25 mouse cellular contexts compared by ENCODE assay signal in genomic region chr9:7261667-7262066, GRCm38 (mm10). TPM values are rescaled to one million over a fixed set of nuclear protein-coding genes. Genes with fewer than 3 reads are reported as not detected.
DNase-seq lines count a peak whose midpoint lies in the region; ATAC-seq and TF ChIP-seq lines count a peak whose summit lies in the region.
"Had no signal": no experiment of that assay in that cellular context is flagged by ENCODE, and none has a peak within 500 bp of the region (broad histone marks: within the 10 kb centered on the region; RNA-seq: fewer than 3 reads in every experiment).

No protein-coding gene starts in this region.

- TF ChIP-seq RAD21 in CH12.LX (IDR thresholded peaks at IDR 0.05; ENCODE audit: low read depth, low read length), result no peak

- dilution Hi-C loops in CH12.LX (cut with MboI; ENCODE audit: extremely low pct_ligation_motif_present, extremely low pct_unique_long_range_greater_than_20kb, low sequenced_read_pairs), result no loop called here

- no peak overlapping the region for H3K4me3 ChIP-seq in CH12.LX (replicated peaks in 1 of 3; ENCODE audit: low read depth in 2 of 3, low read length in 2 of 3, poor library complexity in 1 of 3)
- no peak overlapping the region for H3K4me3 ChIP-seq in intestine, embryonic 16.5 days (ENCODE audit: low read length)
- no peak overlapping the region for H3K4me3 ChIP-seq in lung, adult 2 months (replicated peaks; ENCODE audit: extremely low read depth, low read depth, low read length)
- H3K4me3 ChIP-seq: embryonic facial prominence, embryonic 13.5 days; embryonic facial prominence, embryonic 15.5 days; erythroblast, embryonic 14.5 days; forebrain, embryonic 13.5 days; forebrain, embryonic 15.5 days had no signal

- no peaks in the 10 kb centered on the region for H3K9me3 ChIP-seq in CH12.LX (replicated peaks; ENCODE audit: low read length)
- H3K9me3 ChIP-seq in intestine, embryonic 16.5 days (ENCODE audit: control insufficient read depth, low read length), result no peaks in the 10 kb centered on the region
- H3K9me3 ChIP-seq: embryonic facial prominence, embryonic 13.5 days; embryonic facial prominence, embryonic 15.5 days; forebrain, embryonic 13.5 days; forebrain, embryonic 15.5 days; G1E had no signal

- WGBS in intestine, embryonic 16.5 days, result 82% methylated on average over 1 of the region's 1 CpGs
- WGBS in lung, adult 2 months, result 80% methylated on average over 1 of the region's 1 CpGs

- no peaks in the 10 kb centered on the region for H3K36me3 ChIP-seq in CH12.LX (replicated peaks in 1 of 2; ENCODE audit: control insufficient read depth in 1 of 2, insufficient read depth in 1 of 2, low read length in 1 of 2)
- H3K36me3 ChIP-seq in intestine, embryonic 16.5 days (ENCODE audit: control insufficient read depth, insufficient read depth, low read length), result no peaks in the 10 kb centered on the region
- H3K36me3 ChIP-seq: embryonic facial prominence, embryonic 13.5 days; embryonic facial prominence, embryonic 15.5 days; forebrain, embryonic 15.5 days; G1E had no signal

- intact Hi-C loops in left cerebral cortex, postnatal 25 days (cut with DNase I), result no loop called here

- no peaks in the 10 kb centered on the region for H3K79me2 ChIP-seq in CH12.LX (replicated peaks; ENCODE audit: control insufficient read depth, extremely low read depth, insufficient read depth, poor library complexity, severe bottlenecking)

- no peak overlapping the region for H3K4me2 ChIP-seq in CH12.LX (ENCODE audit: insufficient read depth, low read depth, poor library complexity, severe bottlenecking)
- H3K4me2 ChIP-seq in intestine, embryonic 16.5 days (ENCODE audit: low read depth, low read length), result no peak overlapping the region
- H3K4me2 ChIP-seq: embryonic facial prominence, embryonic 13.5 days; embryonic facial prominence, embryonic 15.5 days; forebrain, embryonic 13.5 days; forebrain, embryonic 15.5 days had no signal

- H3K27me3 ChIP-seq in CH12.LX (replicated peaks), result no peaks in the 10 kb centered on the region
- H3K27me3 ChIP-seq in intestine, embryonic 16.5 days (replicated peaks; ENCODE audit: control insufficient read depth, insufficient read depth, low read length), result no peaks in the 10 kb centered on the region
- H3K27me3 ChIP-seq: embryonic facial prominence, embryonic 13.5 days; embryonic facial prominence, embryonic 15.5 days; forebrain, embryonic 13.5 days; forebrain, embryonic 15.5 days had no signal

- TF ChIP-seq CTCF in CH12.LX (conservative IDR thresholded peaks at IDR 0.05 in 1 of 2, IDR thresholded peaks at IDR 0.05 in 1 of 2; ENCODE audit: low read depth in 2 of 2, low read length in 2 of 2), result no peak
- TF ChIP-seq CTCF in lung, adult 2 months (IDR thresholded peaks at IDR 0.05; ENCODE audit: insufficient read depth, low read length), result no peak

- peak; percentile 48; the same call in 1 of the 2 replicates for TF ChIP-seq EP300 in CH12.LX (IDR thresholded peaks at IDR 0.05; ENCODE audit: low read length)

- in situ Hi-C loops in CH12.LX (cut with MboI; ENCODE audit: low pct_ligation_motif_present, low pct_unique_long_range_greater_than_20kb, low sequenced_read_pairs), result no loop called here

- H3K9ac ChIP-seq in CH12.LX (ENCODE audit: insufficient read depth, low read depth), result no peak overlapping the region
- no peak overlapping the region for H3K9ac ChIP-seq in intestine, embryonic 16.5 days (ENCODE audit: low read depth, low read length)
- H3K9ac ChIP-seq: embryonic facial prominence, embryonic 13.5 days; embryonic facial prominence, embryonic 15.5 days; forebrain, embryonic 13.5 days; forebrain, embryonic 15.5 days; forebrain, postnatal 0 days had no signal

- no peak overlapping the region for H3K27ac ChIP-seq in CH12.LX (ENCODE audit: insufficient read depth, low read depth)
- H3K27ac ChIP-seq in intestine, embryonic 16.5 days (ENCODE audit: low read length), result no peak overlapping the region
- H3K27ac ChIP-seq: embryonic facial prominence, embryonic 13.5 days; embryonic facial prominence, embryonic 15.5 days; forebrain, embryonic 13.5 days; forebrain, embryonic 15.5 days had no signal

- no peak for TF ChIP-seq POLR2A in CH12.LX (IDR thresholded peaks at IDR 0.05; ENCODE audit: low read depth, low read length)
- TF ChIP-seq POLR2A in lung, adult 2 months (IDR thresholded peaks at IDR 0.05; ENCODE audit: borderline replicate concordance, extremely low read depth, low read depth, low read length), result no peak

- peaks cover 4 to 8% of the 10 kb centered on the region in 2 experiments; a peak in 1 of 4 replicates for H3K4me1 ChIP-seq in CH12.LX (ENCODE audit: control insufficient read depth in 1 of 2, insufficient read depth in 2 of 2)
- no peaks in the 10 kb centered on the region for H3K4me1 ChIP-seq in intestine, embryonic 16.5 days (ENCODE audit: control insufficient read depth, insufficient read depth, low read length)
- no peaks in the 10 kb centered on the region for H3K4me1 ChIP-seq in lung, adult 2 months (ENCODE audit: control insufficient read depth, insufficient read depth, low read length)
- H3K4me1 ChIP-seq: embryonic facial prominence, embryonic 13.5 days; embryonic facial prominence, embryonic 15.5 days; forebrain, embryonic 13.5 days; forebrain, embryonic 15.5 days had no signal

- ATAC-seq in intestine, embryonic 16.5 days, result no peak
- ATAC-seq: forebrain, embryonic 13.5 days; forebrain, embryonic 15.5 days; forebrain, postnatal 0 days had no signal

- DNase-seq in CH12.LX (ENCODE audit: extremely low read depth), result peak; percentile 10
- peak; percentile 35 for DNase-seq in fibroblast of lung, adult 2 months (ENCODE audit: low read depth)
- DNase-seq in left cerebral cortex, postnatal 25 days (ENCODE audit: low spot score in 2 of 2), result no peak
- no peak for DNase-seq in lung, adult 2 months
- DNase-seq: adrenal gland, adult 2 months; adrenal gland, postnatal 10 days; adrenal gland, postnatal 25 days; cerebellum, adult 11 months; cerebellum, adult 18-20 months; cerebellum, adult 8-10 months; cerebellum, adult 9-11 months; cerebellum, postnatal 14 days; cerebellum, postnatal 36 days; embryo, embryonic 11 days; forebrain, postnatal 0 days had no signal

TF ChIP-seq in CH12.LX, 34 proteins besides CTCF, POLR2A, EP300 and RAD21:
- no peak for TF ChIP-seq CHD1 (IDR thresholded peaks at IDR 0.05; ENCODE audit: low read depth, low read length)
- TF ChIP-seq MAX (IDR thresholded peaks at IDR 0.05; ENCODE audit: low read length), result no peak
- TF ChIP-seq POLR2AphosphoS2 (IDR thresholded peaks at IDR 0.05; ENCODE audit: low read depth, low read length), result no peak
- TF ChIP-seq MXI1 (IDR thresholded peaks at IDR 0.05; ENCODE audit: low read depth, low read length), result no peak
- TF ChIP-seq TCF12 (IDR thresholded peaks at IDR 0.05; ENCODE audit: low read depth, low read length), result no peak
- no peak for TF ChIP-seq PAX5 (IDR thresholded peaks at IDR 0.05; ENCODE audit: low read length)
- no peak for TF ChIP-seq ELF1 (IDR thresholded peaks at IDR 0.05; ENCODE audit: low read depth, low read length)
- TF ChIP-seq MAZ (IDR thresholded peaks at IDR 0.05; ENCODE audit: low read depth, low read length), result no peak
- no peak for TF ChIP-seq ZKSCAN1 (IDR thresholded peaks at IDR 0.05; ENCODE audit: borderline replicate concordance, low read depth, low read length)
- TF ChIP-seq ZNF384 (IDR thresholded peaks at IDR 0.05; ENCODE audit: low read depth, low read length), result no peak
- TF ChIP-seq JUN (IDR thresholded peaks at IDR 0.05; ENCODE audit: insufficient read depth, low read depth, low read length), result no peak
- peak; percentile 53; the same call in 1 of the 2 replicates for TF ChIP-seq ETS1 (conservative IDR thresholded peaks at IDR 0.05; ENCODE audit: low read depth, low read length)
- no peak for TF ChIP-seq KAT2A (IDR thresholded peaks at IDR 0.05; ENCODE audit: insufficient replicate concordance, low read length)
- TF ChIP-seq IRF4 (IDR thresholded peaks at IDR 0.05; ENCODE audit: low read depth, low read length), result 0 out of 2 replicates have a peak, but pooled peaks have one; percentile 38
- TF ChIP-seq NELFE (IDR thresholded peaks at IDR 0.05; ENCODE audit: low read depth, low read length), result no peak
- no peak for TF ChIP-seq E2F4 (IDR thresholded peaks at IDR 0.05; ENCODE audit: insufficient replicate concordance, low read depth, low read length)
- TF ChIP-seq GABPA (IDR thresholded peaks at IDR 0.05; ENCODE audit: insufficient replicate concordance, low read depth, low read length), result no peak
- no peak for TF ChIP-seq HCFC1 (IDR thresholded peaks at IDR 0.05; ENCODE audit: low read depth, low read length)
- no peak for TF ChIP-seq UBTF (IDR thresholded peaks at IDR 0.05; ENCODE audit: low read depth, low read length)
- TF ChIP-seq MEF2A (IDR thresholded peaks at IDR 0.05; ENCODE audit: borderline replicate concordance, low read depth, low read length), result no peak
- no peak for TF ChIP-seq JUND (conservative IDR thresholded peaks at IDR 0.05; ENCODE audit: low read depth, low read length)
- no peak for TF ChIP-seq CHD2 (IDR thresholded peaks at IDR 0.05; ENCODE audit: low read length)
- no peak for TF ChIP-seq TBP (conservative IDR thresholded peaks at IDR 0.05; ENCODE audit: low read depth, low read length)
- no peak for TF ChIP-seq SIN3A (IDR thresholded peaks at IDR 0.05; ENCODE audit: low read length)
- peak; percentile 67 for TF ChIP-seq BHLHE40 (IDR thresholded peaks at IDR 0.05; ENCODE audit: low read depth, low read length)

RNA-seq across cellular contexts. Expression of gene Mmp13, which starts 10.6 kb away (rescaled TPM):
- total RNA-seq in CH12.LX (2012; rRNA removed) (not detected in 2 replicates), CH12.LX (2014; rRNA removed) (not detected in 2 replicates)
- polyA plus RNA-seq in CH12.LX (2012; ENCODE audit: insufficient read length, low read depth), result not detected in 2 replicates
- 1.3 and 1.5 TPM in 2 replicates for polyA plus RNA-seq in intestine, embryonic 16.5 days (2015; fragmentation: Nextera tagmentation; extraction: Ambion mirVana)
- total RNA-seq in left cerebral cortex, postnatal 25 days (2021), result not detected
- polyA plus RNA-seq in lung, adult 2 months (2012; rRNA removed), result 0.09 and 0.31 TPM in 2 replicates
- total RNA-seq: common myeloid progenitor, adult 5-6 weeks had no signal
- polyA plus RNA-seq: embryonic facial prominence, embryonic 11.5 days; erythroblast, embryonic 14.5 days; forebrain, embryonic 11.5 days; forebrain, embryonic 13.5 days; forebrain, embryonic 15.5 days; G1E had no signal

Comparison
In these comparisons a context has a peak if more than half of its experiments do, and no peak if none do; other contexts are left out.
1. DNase-seq: peak in CH12.LX (single experiment) and fibroblast of lung, adult 2 months (single experiment); none in left cerebral cortex, postnatal 25 days (0 of 2) and lung, adult 2 months (single experiment).